Mouse (Mus musculus) ZHBTc4 (cell line): ENCODE results near the gene Cd68.
A peak's percentile ranks its signal among the peaks of the same experiment; 100 is the strongest.

Experiments used
- DNase-seq: peaks from one replicate; pipeline ENCODE4 v3.0.0-alpha.2; 2011; ENCODE audit warnings: low read depth, low spot score

The Cd68 gene

DNA sequence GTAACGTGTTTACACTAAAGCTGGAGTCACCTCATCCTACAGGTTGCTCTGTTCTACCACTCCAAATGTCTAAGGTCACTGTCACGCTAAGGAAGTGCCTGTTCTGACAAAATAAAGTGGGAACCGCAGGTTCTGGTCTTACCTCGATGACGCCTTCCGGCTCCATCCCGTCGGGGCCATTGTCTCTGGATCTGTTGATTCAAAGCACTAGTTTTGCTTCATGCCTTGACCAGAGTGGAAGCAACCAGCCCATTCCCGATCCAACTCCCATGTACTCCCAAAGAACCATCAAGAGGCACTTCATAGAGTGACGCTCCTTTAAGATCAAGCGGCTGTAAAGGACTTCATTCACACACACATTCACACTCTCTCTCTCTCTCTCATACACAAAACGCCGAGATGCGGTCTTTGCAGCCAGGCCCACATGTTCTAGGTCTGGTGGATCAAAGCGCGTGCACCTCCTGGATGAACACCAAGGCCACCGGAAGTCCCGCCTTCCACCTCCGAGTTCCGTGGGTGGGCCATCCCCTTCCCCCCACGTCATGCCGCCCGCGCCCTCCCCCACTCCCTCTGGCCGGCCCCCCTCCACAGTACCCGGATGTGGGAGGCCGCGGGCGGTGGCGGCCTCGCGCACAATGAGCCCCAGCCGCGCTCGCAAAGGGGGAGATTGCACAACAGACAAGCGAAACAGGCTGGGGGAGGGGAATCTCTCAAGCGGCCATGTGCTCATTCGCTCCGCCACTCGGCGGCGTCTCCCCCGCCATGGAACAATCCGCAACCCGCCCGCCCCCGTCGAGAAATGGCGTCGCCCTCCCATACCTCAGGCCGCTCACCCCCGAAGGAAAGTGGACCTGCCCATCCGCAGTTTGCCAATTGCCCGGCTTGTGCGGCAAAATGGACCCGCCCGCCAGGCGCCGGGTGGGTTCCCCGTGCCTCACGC is 5.1 kb upstream of the Cd68 start:
- peak; percentile 97 for DNase-seq

DNA sequence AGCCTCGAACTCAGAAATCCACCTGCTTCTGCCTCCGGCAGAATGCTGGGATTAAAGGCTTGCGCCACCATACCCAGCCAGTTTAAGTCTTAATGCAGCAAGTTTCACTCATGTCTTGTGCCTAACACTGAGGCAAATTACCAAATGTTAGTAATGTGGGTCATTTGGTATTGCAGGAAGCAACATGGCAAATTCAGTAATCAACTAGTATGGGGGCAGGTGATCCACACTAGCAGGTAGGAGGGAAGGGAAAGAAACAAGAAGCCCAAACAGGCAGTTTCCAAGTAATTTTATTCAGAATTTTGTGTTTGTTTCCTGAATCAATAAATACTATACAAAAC is 682 bp upstream of the Cd68 start:
- no peak for DNase-seq

- no peak for DNase-seq
Measured at GRCm38 (mm10) chr11:69665457-69665960, 444 bp downstream of the Cd68 start.

GRCm38 (mm10) chr11:69664841-69665240 is 1.1 kb downstream of the Cd68 start:
- DNase-seq: no peak

GRCm38 (mm10) chr11:69663795-69664194 is 2.2 kb downstream of the Cd68 start:
- DNase-seq: no peak

DNA sequence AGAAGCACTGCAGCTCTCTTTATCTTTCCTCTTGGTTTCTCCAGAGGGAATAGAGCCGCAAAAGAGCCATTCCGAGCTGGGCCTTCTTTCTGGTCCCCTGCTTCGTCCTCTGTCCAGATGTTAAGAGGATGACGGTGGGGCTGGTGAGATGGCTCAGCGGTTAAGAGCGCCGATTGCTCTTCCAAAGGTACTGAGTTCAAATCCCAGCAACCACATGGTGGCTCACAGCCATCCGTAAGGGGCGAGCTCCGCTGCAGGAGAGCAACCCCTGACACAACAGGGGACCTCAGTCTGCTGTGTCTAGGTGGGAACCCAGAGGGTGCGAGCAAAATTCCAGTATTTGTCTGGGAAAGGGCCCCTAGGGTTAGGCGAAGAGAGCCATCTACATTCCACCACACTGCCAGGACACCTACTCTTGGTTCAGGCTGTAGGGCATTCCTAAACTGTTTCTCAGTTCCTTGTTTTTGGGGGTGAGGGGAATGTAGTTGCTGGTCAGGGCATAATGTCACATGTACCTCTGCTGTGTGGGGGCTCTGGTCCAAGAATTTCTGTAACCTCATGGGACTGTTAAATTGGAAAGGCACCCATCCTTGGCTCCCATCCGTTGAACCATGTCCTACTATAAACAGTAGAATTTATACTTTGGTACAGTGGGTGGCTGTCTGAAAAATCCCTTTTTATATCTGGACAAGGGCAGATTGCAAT is 2.8 kb downstream of the Cd68 start:
- DNase-seq: no peak

GRCm38 (mm10) chr11:69662213-69662966 is 3.6 kb downstream of the Cd68 start, which contains the start of gene Mpdu1:
TSS of gene Mpdu1 (minus strand) at chr11:69662642.
- peak; percentile 98 for DNase-seq

DNA sequence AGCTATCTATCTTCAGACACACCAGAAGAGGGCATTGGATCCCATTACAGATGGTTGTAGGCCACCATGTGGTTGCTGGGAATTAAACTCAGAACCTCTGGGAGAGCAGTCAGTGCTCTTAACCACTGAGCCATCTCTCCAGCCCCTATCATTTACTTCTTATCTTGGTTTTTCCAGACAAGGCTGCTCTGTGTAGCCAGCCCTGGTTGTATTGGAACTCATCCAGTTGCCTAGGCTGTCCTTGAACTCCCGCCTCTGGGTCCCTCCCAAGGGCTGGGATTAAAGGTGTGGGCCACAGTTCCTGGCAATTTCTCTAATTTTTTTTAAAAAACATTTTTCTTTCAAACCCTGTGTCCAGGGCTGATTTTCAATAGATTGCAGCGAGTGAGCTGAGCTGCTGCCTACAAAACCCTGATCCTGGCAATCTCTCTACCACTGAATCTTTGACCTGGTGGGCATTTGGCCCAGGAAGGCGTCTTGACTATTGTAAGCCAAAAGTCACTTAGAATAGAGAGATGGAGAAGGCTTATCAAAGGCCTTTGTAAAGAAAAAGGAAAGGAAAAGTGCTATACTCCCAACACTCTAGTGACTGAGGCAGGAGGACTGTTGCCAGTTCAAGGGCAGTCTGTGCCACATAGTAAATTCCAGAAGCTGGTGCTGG is 4.6 kb downstream of the Cd68 start:
- no peak for DNase-seq

DNA sequence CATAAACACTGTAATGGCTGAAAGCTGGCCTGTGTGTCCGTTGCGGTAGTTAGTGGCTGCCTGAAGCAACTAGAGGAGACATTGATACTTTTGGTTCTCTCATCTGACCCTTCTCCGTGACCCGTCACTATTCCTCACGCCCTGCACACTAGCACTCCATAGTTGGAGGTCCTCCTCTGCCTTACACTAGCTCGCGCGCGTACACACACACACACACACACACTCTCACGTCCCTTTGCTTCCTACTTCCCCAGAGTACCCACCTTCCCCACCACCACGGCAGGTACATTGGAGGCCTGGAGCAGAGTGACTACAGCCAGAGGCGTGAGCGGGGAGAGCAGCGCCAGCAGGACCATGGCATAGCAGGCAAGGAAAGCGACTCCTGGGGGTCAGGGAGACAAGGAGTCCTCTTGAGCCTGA is 8.5 kb downstream of the Cd68 start:
- DNase-seq: no peak

GRCm38 (mm10) chr11:69656617-69657461 is 9.1 kb downstream of the Cd68 start:
- DNase-seq: peak; percentile 80

DNA sequence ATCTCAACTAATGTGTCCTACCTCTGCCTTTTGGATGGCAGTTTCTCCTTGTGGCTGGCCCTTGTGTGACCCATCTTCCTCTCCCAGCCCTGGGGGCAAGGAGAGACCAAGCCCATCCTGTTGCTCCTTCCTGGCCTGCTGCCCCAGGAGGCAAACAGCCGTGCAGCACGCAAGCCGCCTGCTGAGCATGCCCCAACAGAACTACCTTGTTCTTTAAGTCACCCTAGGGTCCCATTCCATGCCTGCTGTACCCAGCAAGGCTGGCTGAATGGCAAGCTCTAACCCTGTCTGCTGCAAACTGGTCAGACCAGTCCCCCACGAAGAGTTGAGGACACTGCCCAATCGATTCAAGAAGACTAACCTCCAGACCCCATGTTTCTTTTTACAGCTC is 9.9 kb downstream of the Cd68 start:
- DNase-seq: no peak

DNA sequence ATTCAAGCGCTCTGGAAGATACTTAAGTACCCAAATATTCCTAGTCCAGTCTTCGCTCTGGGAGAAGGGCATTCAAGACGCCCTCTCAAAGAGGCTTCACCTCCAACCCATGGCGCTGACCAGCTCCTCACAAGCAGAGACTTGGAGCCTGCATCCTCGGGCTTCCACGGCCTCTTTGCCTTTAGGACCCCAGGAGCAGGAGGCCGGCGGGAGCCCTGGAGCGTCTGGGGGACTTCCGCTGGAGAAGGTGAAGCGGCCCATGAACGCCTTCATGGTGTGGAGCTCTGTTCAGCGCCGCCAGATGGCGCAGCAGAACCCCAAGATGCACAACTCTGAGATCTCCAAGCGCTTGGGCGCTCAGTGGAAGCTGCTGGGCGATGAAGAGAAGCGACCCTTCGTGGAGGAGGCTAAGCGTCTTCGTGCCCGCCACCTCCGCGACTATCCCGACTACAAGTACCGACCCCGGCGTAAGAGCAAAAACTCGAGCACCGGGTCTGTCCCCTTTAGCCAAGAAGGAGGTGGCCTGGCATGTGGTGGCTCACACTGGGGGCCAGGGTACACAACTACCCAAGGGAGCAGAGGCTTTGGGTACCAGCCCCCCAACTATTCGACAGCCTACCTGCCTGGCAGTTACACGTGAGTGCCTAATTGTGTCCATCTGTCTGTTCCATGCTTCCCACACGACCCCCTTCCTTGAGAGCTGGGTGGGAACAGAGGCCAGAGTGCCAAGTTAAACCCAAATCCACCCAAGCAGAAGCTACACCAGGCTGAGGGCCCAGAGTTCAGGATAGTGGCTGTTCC is 10.5 kb downstream of the Cd68 start, which contains the start of gene Sox15:
Gene Sox15 (plus strand): TSS at position 51 of the 801 bp plus-strand sequence.
- peak; percentile 93 for DNase-seq

GRCm38 (mm10) chr11:69654760-69655159 is 11.2 kb downstream of the Cd68 start:
- peak; percentile 88 for DNase-seq

DNA sequence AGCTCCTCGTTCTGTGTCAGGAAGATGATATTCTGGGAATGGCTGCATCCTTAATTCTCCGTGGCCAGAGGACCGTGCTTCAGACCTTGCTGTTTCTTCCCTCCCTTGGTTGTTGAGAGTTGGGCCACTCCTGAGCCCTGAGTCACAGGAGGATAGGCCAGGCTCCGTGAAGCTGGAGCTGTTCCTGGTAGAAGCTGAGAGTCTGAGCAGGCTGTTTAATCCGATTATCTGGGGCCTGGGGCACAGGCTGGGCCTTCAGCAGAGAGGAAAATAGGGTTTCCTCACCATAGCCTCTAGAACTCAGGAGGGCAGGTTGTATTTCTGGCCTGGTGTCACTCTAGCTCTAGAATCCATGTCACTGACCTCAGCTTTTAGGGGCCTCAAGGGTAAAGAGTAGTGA is 12.6 kb downstream of the Cd68 start:
- no peak for DNase-seq

- DNase-seq: no peak
Measured at GRCm38 (mm10) chr11:69645860-69646259, 20.1 kb downstream of the Cd68 start.

DNA sequence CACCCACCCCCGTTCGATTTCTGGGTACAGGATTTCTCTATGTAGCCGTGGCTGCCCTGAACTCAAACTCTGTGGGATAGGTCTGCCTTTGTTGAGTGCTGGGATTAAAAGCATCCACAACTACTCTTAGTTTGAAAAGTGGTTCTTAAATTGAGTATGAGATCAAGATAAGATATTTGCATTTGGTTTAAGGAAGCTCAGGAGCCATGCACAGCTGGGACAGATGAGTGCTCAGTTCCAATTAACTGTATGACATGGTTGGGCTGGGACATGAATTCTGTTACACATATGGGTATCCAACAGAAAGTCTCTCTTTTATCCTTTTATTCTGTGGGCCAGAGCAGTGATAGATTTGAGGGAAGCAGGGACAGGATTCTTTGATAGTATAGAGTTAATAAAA is 30.5 kb downstream of the Cd68 start:
- no peak for DNase-seq

DNA sequence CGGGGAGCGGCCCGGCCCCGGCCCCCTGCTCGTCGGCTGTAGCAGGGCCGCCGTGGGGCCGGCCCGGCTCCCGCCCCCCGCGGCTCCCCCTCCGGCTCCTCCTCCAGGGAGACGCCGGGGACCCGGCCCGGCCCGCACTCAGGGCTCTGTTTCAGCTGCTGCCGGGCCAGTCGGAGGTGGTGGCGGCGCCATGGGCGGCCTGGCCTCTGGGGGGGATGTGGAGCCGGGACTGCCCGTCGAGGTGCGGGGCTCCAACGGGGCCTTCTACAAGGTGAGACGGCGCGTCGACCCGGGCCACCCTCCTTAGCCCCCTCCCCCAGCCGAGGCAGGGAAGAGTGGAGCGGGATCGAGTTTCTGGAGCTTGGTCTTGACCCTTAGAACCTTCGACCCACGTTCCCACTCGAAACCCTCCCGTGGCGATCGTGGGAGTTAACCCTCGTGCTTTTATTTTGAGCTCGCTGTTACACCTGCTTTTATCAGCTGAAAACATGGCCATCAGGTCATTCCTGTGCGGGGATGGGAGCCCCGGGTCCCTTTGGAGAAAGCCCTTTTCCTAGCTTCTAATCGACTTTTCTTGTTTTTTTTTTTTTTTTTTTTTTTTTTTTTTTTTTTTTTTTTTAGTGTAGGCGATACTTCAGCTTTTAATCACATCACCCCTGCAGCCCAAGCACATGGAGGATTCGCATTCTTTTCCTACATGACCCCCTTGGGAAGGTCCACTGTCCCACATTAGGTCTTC is 32.7 kb downstream of the Cd68 start:
- DNase-seq: peak; percentile 79

- DNase-seq: peak; percentile 100
Measured at GRCm38 (mm10) chr11:69632284-69633089, 33.5 kb downstream of the Cd68 start, which contains the start of gene Fxr2. TSS of gene Fxr2 (plus strand) at chr11:69632990.
